Mouse (Mus musculus) stomach, postnatal 0 days (tissue): ENCODE results near the gene Snx6.
"Not testable (repeated sequence)": the region's sequence is repeated elsewhere in the genome, so short reads cannot be mapped to it uniquely, and the experiment has no call there.

Experiments
- CTCF ChIP-seq: IDR thresholded peaks from 2 replicates; pipeline ENCODE4 v1.5.1; 2016; ENCODE audit warnings: antibody characterized with exemption, low read depth, mild to moderate bottlenecking, moderate library complexity
- EP300 ChIP-seq: optimal IDR thresholded peaks from 2 replicates; pipeline ENCODE3; 2016; ENCODE audit warnings: antibody characterized with exemption

DNA sequence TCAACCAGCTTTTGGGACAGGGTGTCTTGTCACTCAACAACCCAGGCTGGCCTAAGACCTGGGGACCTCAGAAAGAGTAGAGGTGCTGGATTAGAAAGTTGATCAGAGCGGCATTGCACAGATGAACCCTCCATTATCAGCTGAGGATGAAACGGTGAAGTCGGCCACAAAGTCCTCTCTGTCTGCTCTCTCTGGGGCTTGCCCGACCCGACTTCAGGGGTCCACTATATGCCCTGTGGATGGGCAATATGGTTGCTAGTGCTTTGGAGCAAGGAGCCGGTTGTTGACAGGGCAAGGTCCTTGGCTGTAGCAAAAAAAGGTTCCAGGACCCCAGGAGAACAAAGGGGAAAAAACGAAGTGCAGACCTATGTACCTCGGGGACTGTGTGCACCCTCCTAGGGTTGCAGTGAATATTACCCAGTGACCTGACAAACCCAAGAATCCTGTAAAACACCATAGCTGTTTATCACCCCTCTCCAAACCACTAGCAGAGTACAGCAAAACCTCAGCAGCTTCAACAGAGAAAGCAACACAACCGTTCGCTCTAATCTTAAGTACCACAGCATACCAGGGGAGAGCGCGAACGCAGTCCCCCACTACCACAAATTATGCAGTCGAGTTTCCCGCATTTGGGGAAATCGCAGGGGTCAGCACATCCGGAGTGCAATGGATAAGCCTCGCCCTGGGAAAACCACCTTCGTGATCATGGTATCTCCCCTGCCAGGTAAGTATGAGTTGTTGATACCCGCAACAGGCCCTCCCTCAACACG is 57.4 kb downstream of the Snx6 start:
- not testable (repeated sequence) for TF ChIP-seq CTCF, EP300
